Mouse (Mus musculus): ENCODE data around the gene Gcc2.

GRCm38 (mm10) chr10:58210514-58210913, 44.8 kb upstream of the Gcc2 start:
- no peak for TF ChIP-seq CTCF (IDR thresholded peaks at IDR 0.05; ENCODE audit: control insufficient read depth, insufficient read depth, low read length)
- TF ChIP-seq POLR2A (IDR thresholded peaks at IDR 0.05; ENCODE audit: borderline replicate concordance, control insufficient read depth, low read depth, low read length) = no peak
